Mouse (Mus musculus) lung, embryonic 15.5 days (tissue): ENCODE data around the gene Siva1. TPM values are rescaled to one million over a fixed set of nuclear protein-coding genes. Genes with fewer than 3 reads are reported as not detected.

Experiments
- ATAC-seq: fragments of 200-750 bp; cut with Nextera tagmentation; 2 replicates; pipeline ENCODE4 v1.8.0; 2017; ENCODE audit warnings: moderate number of reproducible peaks, borderline replicate concordance; ENCODE audit not compliant: low FRiP score, low TSS enrichment; ENCODE audit errors: extremely low read depth
- H3K27ac ChIP-seq: fragments of 300-500 bp; sonication (generic); 2 replicates; pipeline ENCODE4 v1.5.1; 2015; ENCODE audit warnings: moderate library complexity, mild to moderate bottlenecking, inconsistent platforms
- H3K27me3 ChIP-seq: fragments of 300-500 bp; sonication (generic); 2 replicates; pipeline ENCODE4 v1.6.1; 2015; ENCODE audit warnings: inconsistent platforms
- H3K36me3 ChIP-seq: fragments of 300-500 bp; sonication (generic); 2 replicates; pipeline ENCODE4 v1.6.1; 2015; ENCODE audit warnings: inconsistent platforms
- H3K4me1 ChIP-seq: fragments of 300-500 bp; sonication (generic); 2 replicates; pipeline ENCODE4 v1.6.1; 2015; ENCODE audit warnings: inconsistent platforms
- H3K4me2 ChIP-seq: fragments of 300-500 bp; sonication (generic); 2 replicates; pipeline ENCODE4 v1.6.1; 2015; ENCODE audit warnings: inconsistent platforms, mild to moderate bottlenecking, moderate library complexity
- H3K4me3 ChIP-seq: fragments of 300-500 bp; sonication (generic); 2 replicates; pipeline ENCODE4 v1.5.1; 2015; ENCODE audit warnings: mild to moderate bottlenecking, inconsistent platforms
- H3K9ac ChIP-seq: fragments of 300-500 bp; sonication (generic); 2 replicates; pipeline ENCODE4 v1.6.1; 2015; ENCODE audit warnings: inconsistent platforms
- H3K9me3 ChIP-seq: fragments of 300-500 bp; sonication (generic); 2 replicates; pipeline ENCODE4 v1.6.1; 2016; ENCODE audit warnings: inconsistent platforms
- WGBS: fragments of 180-500 bp; shearing (Covaris S2); methylation state at CpG from one replicate; pipeline ENCODE4 v1.1.7; 2015; 5-methylcytosine and 5-hydroxymethylcytosine counted together
- polyA plus RNA-seq: library from polyadenylated mRNA; unstranded; fragments of >200 nt; fragmentation: Nextera tagmentation; extraction: Ambion mirVana; gene quantifications from 2 replicates; pipeline ENCODE4 v1.2.1, GENCODE M21; 2015

The Siva1 gene
- 232 and 246 TPM in 2 replicates for polyA plus RNA-seq

- WGBS: under 1% methylated on average over 45 of the region's 46 CpGs
- Histone ChIP-seq H3K9me3 (no peaks in the 10 kb centered on the region), H3K4me1 (peaks cover 24% of the 10 kb centered on the region)
Observed at GRCm38 (mm10) chr12:112644180-112644854, at the start of gene Siva1. Gene Siva1 (plus strand): TSS chr12:112644679.

GRCm38 (mm10) chr12:112594989-112595388 is 49.5 kb upstream of the Siva1 start:
- H3K4me2 ChIP-seq: no peak overlapping the region
- H3K27me3 ChIP-seq: no peaks in the 10 kb centered on the region
- peaks cover 52% of the 10 kb centered on the region for H3K4me1 ChIP-seq
- no peaks in the 10 kb centered on the region for H3K36me3 ChIP-seq
- H3K27ac ChIP-seq: peak overlapping the region; percentile 79
- no peaks in the 10 kb centered on the region for H3K9me3 ChIP-seq
- 31% methylated on average over 4 of the region's 4 CpGs for whole genome bisulfite sequencing
- no peak overlapping the region for H3K4me3 ChIP-seq
- no peak for ATAC-seq
- no peak overlapping the region for H3K9ac ChIP-seq

More at GRCm38 (mm10) chr12:112644180-112644854, at the start of gene Siva1:
- H3K27me3 ChIP-seq: no peaks in the 10 kb centered on the region
- H3K36me3 ChIP-seq: peaks cover 16% of the 10 kb centered on the region; the same call in 1 of the 2 replicates
- H3K4me3 ChIP-seq: peak within 1 kb of the TSS; percentile 71
- H3K27ac ChIP-seq: peak within 1 kb of the TSS; percentile 83
- peak within 1 kb of the TSS; percentile 73 for H3K4me2 ChIP-seq
- ATAC-seq: peak; percentile 98
- peak within 1 kb of the TSS; percentile 76 for H3K9ac ChIP-seq

- peak overlapping the region; percentile 79 for H3K27ac ChIP-seq
- H3K27me3 ChIP-seq: no peaks in the 10 kb centered on the region
- H3K4me1 ChIP-seq: peaks cover 50% of the 10 kb centered on the region
- no peak overlapping the region for H3K4me3 ChIP-seq
- 69% methylated on average over 4 of the region's 4 CpGs for WGBS
- H3K9me3 ChIP-seq: no peaks in the 10 kb centered on the region
- H3K36me3 ChIP-seq: no peaks in the 10 kb centered on the region
- H3K9ac ChIP-seq: no peak overlapping the region
- no peak for ATAC-seq
- H3K4me2 ChIP-seq: no peak overlapping the region
Observed at GRCm38 (mm10) chr12:112595626-112596025, 48.9 kb upstream of the Siva1 start.

GRCm38 (mm10) chr12:112596454-112596853 is 48.0 kb upstream of the Siva1 start:
- Histone ChIP-seq H3K36me3 (no peaks in the 10 kb centered on the region), H3K4me3 (no peak overlapping the region), H3K4me2 (no peak overlapping the region), H3K9me3 (no peaks in the 10 kb centered on the region), H3K27me3 (no peaks in the 10 kb centered on the region), H3K27ac (no peak overlapping the region), H3K4me1 (peaks cover 50% of the 10 kb centered on the region), H3K9ac (no peak overlapping the region; the same call in 1 of the 2 replicates)
- WGBS: 57% methylated on average over 9 of the region's 9 CpGs
- no peak for ATAC-seq

DNA sequence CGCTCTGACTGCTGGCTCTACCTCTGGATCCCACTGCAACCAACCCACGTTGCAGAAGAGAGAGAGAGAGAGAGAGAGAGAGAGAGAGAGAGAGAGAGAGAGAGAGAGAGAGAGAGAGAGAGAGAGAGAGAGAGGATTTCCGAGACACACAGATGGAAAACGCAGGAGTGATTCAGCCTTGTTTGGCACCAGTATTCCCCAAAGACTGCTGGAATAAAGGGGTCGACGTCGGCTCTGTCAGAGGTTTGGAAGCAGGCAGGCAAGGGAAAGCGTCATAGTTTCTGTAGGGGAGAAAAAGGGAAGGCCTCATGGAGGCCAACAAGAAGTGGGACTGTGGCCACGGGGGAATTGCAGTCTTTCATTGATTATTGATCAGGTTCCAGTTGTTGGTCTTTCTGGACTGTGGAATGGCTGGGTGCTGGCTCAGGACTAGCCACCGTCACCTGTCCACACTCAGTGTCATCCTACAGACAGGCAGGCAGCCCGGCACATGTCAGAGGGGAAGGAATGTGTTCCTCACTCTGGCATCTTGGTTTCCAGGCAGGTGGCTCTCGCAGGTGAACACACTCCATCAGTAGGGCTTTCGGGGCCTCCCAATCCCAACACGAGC is 47.5 kb upstream of the Siva1 start:
- WGBS: 71% methylated on average over 14 of the region's 14 CpGs
- H3K9me3 ChIP-seq: no peaks in the 10 kb centered on the region

DNA sequence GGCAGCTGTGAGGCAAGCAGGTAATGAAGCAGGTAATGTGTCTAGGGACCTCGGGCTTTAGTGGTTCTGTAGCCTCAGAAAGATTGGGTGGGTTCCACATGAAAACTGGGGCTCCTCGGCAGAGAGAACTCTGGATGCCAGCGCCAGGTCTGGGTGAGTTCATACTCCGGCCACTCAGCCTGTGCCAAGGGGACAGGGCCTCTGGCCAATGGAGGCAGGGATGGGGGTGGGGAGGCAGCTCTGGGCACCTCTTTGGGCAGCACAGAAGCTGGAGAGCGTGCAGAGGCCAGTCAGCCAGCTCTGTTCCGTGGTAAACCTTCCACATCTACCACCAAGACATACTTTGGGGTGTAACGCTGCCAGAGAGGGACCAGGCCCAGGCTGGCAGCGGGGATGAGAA is 46.9 kb upstream of the Siva1 start:
- ATAC-seq: no peak
- H3K27ac ChIP-seq: no peak overlapping the region
- H3K36me3 ChIP-seq: no peaks in the 10 kb centered on the region
- H3K27me3 ChIP-seq: no peaks in the 10 kb centered on the region
- peaks cover 41% of the 10 kb centered on the region for H3K4me1 ChIP-seq
- no peak overlapping the region for H3K4me3 ChIP-seq
- WGBS: 87% methylated on average over 8 of the region's 8 CpGs
- H3K9ac ChIP-seq: no peak overlapping the region
- H3K4me2 ChIP-seq: no peak overlapping the region
- H3K9me3 ChIP-seq: no peaks in the 10 kb centered on the region

More for the DNA sequence above, 47.5 kb upstream of the Siva1 start:
- Histone ChIP-seq H3K4me2 (no peak overlapping the region), H3K36me3 (no peaks in the 10 kb centered on the region), H3K4me1 (peaks cover 47% of the 10 kb centered on the region), H3K27me3 (no peaks in the 10 kb centered on the region), H3K4me3 (no peak overlapping the region), H3K27ac (no peak overlapping the region), H3K9ac (no peak overlapping the region)
- no peak for ATAC-seq

DNA sequence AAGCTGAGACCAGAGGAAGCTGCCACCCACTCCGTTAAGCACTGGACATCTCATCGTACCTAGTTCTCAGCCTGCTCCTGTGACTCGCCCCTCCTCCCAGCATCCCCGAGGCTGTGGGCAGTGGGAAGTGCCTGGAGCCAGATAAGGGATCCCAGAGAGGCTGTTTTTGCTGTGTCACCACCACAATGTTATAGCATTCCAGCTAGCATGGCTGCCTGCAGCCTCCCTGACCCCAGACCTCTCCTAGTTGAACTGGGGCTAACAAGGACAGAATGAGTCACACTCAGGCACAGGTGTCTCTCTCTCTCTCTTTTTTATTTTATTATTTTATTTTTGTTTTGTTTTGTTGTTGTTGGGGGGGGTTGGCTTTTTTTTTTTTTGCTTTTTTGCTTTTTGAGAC is 45.3 kb upstream of the Siva1 start:
- no peak overlapping the region for H3K4me3 ChIP-seq
- H3K27ac ChIP-seq: no peak overlapping the region
- no peak overlapping the region for H3K9ac ChIP-seq
- ATAC-seq: no peak
- no peaks in the 10 kb centered on the region for H3K9me3 ChIP-seq
- 15% methylated on average over 4 of the region's 4 CpGs for WGBS
- H3K36me3 ChIP-seq: no peaks in the 10 kb centered on the region; the same call in 1 of the 2 replicates
- no peaks in the 10 kb centered on the region for H3K27me3 ChIP-seq
- peaks cover 25% of the 10 kb centered on the region for H3K4me1 ChIP-seq
- H3K4me2 ChIP-seq: no peak overlapping the region

- Histone ChIP-seq H3K4me3 (no peak overlapping the region), H3K27me3 (no peaks in the 10 kb centered on the region), H3K4me1 (peaks cover 18% of the 10 kb centered on the region), H3K36me3 (no peaks in the 10 kb centered on the region; the same call in 1 of the 2 replicates), H3K9me3 (no peaks in the 10 kb centered on the region), H3K9ac (no peak overlapping the region), H3K27ac (no peak overlapping the region), H3K4me2 (no peak overlapping the region)
- no peak for ATAC-seq
- 82% methylated on average over 30 of the region's 30 CpGs for WGBS
Observed at GRCm38 (mm10) chr12:112599942-112600611, 44.4 kb upstream of the Siva1 start.

DNA sequence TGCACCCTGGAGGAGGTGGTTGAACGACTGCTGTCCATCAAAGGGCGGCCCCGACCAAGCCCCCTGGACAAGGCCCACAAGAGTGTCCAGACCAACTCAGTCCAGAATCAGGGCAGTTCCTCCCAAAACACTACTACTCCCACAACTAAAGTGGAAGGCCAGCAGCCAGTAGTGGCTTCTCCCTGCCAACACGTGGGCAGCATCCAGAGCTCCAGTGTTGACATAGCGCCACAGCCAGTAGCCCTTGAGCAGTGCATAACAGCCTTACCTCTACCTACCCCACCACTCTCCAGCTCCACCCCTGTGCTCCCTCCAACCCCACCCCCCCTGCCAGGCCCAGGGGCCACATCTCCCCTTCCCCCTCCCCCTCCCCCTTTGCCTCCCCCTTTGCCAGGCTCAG is 40.5 kb upstream of the Siva1 start:
- H3K4me3 ChIP-seq: no peak overlapping the region
- H3K9ac ChIP-seq: no peak overlapping the region
- 66% methylated on average over 5 of the region's 5 CpGs for WGBS
- no peaks in the 10 kb centered on the region; the same call in 1 of the 2 replicates for H3K36me3 ChIP-seq
- no peak for ATAC-seq
- no peak overlapping the region for H3K27ac ChIP-seq
- no peaks in the 10 kb centered on the region for H3K27me3 ChIP-seq
- peaks cover 6% of the 10 kb centered on the region for H3K4me1 ChIP-seq
- H3K4me2 ChIP-seq: no peak overlapping the region
- no peaks in the 10 kb centered on the region for H3K9me3 ChIP-seq

GRCm38 (mm10) chr12:112604709-112605649 is 39.5 kb upstream of the Siva1 start:
- H3K27me3 ChIP-seq: no peaks in the 10 kb centered on the region
- no peaks in the 10 kb centered on the region for H3K9me3 ChIP-seq
- peaks cover 4% of the 10 kb centered on the region; the same call in 1 of the 2 replicates for H3K4me1 ChIP-seq
- peak; percentile 48 for ATAC-seq
- H3K4me3 ChIP-seq: no peak overlapping the region
- H3K9ac ChIP-seq: no peak overlapping the region
- WGBS: 61% methylated on average over 20 of the region's 20 CpGs
- no peak overlapping the region for H3K27ac ChIP-seq
- H3K36me3 ChIP-seq: no peaks in the 10 kb centered on the region; the same call in 1 of the 2 replicates
- no peak overlapping the region for H3K4me2 ChIP-seq

DNA sequence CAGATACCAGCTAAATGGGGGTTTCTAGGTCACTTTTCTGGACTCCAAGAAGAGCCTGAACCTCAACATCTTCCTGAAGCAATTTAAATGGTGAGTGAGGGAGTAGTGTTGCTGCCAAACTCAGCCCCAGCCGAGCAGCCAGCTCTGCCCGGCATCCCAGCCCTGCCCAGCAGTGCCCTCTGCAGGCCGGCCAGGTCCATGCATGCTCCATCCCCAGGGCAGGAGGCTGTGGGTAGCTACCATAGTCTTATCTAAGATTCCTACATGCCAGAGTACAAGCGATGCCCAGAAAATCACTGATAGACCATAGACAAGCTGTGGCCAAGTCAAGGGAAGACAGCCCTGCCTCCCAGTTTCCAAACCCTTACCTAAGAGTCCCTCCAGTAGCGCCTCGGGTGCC is 38.7 kb upstream of the Siva1 start:
- Histone ChIP-seq H3K9ac (no peak overlapping the region), H3K27ac (no peak overlapping the region), H3K4me1 (peaks cover 4% of the 10 kb centered on the region; the same call in 1 of the 2 replicates), H3K9me3 (no peaks in the 10 kb centered on the region), H3K4me2 (no peak overlapping the region), H3K36me3 (no peaks in the 10 kb centered on the region; the same call in 1 of the 2 replicates), H3K27me3 (no peaks in the 10 kb centered on the region), H3K4me3 (no peak overlapping the region)
- WGBS: 45% methylated on average over 6 of the region's 6 CpGs
- ATAC-seq: peak; percentile 41; the same call in 1 of the 2 replicates
